Mouse (Mus musculus) liver, embryonic 14.5 days (tissue): Measurements from ENCODE around the gene Robo1.

Experiments used
- CTCF ChIP-seq: IDR thresholded peaks from 2 replicates; pipeline ENCODE4 v1.5.1; 2016; ENCODE audit warnings: antibody characterized with exemption, low read depth, control low read depth
- EP300 ChIP-seq: IDR thresholded peaks from 2 replicates; pipeline ENCODE4 v1.6.1; 2016; ENCODE audit warnings: antibody characterized with exemption, low read depth

DNA sequence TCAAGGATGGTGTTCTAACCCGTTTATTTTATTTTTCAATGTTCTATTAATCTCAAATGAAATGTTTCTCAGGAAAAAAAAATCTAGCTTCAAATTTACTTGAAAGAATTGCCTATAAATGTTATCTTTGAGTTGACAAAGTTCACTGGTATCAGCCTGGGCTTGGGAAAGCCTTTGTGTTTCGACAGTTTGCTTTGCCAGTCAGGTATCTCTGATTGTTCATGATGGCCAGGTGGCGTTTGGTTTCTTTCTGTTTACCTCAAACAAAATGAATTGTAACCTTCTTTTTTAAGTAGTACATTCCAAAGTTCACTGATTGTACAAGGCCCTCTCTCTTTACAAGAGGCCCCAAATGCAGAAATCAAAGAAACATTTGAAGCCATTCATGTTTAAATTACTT is 611.9 kb downstream of the Robo1 start:
- TF ChIP-seq CTCF: no peak
- TF ChIP-seq EP300: no peak
